Mouse (Mus musculus) E14TG2a.4 (cell line): ENCODE results near the gene Tob2.

ENCODE experiments used
- H3K27me3 ChIP-seq: 2 replicates; pipeline ENCODE4 v1.6.1; 2014; ENCODE audit warnings: low read length, control low read depth; ENCODE audit not compliant: insufficient read depth
- H3K36me3 ChIP-seq: 2 replicates; pipeline ENCODE4 v1.6.1; 2014; ENCODE audit warnings: low read length, control low read depth; ENCODE audit not compliant: insufficient read depth
- H3K4me1 ChIP-seq: replicated peaks from 2 replicates; pipeline ENCODE4 v1.6.1; 2014; ENCODE audit warnings: low read depth, low read length, control low read depth
- H3K4me3 ChIP-seq: replicated peaks from 2 replicates; pipeline ENCODE4 v1.5.1; 2014; ENCODE audit warnings: mild to moderate bottlenecking, low read length
- H3K9me3 ChIP-seq: 2 replicates; pipeline ENCODE4 v1.6.1; 2014; ENCODE audit warnings: low read length, control low read depth
- CTCF ChIP-seq: conservative IDR thresholded peaks from 2 replicates; pipeline ENCODE4 v1.5.1; 2014; ENCODE audit warnings: low read length
- NANOG ChIP-seq: IDR thresholded peaks from 2 replicates; pipeline ENCODE4 v1.6.1; 2014; ENCODE audit warnings: borderline replicate concordance, low read length, mixed read lengths
- POU5F1 ChIP-seq: IDR thresholded peaks from 2 replicates; pipeline ENCODE4 v1.6.1; 2014; ENCODE audit warnings: low read length, borderline replicate concordance

The Tob2 gene

DNA sequence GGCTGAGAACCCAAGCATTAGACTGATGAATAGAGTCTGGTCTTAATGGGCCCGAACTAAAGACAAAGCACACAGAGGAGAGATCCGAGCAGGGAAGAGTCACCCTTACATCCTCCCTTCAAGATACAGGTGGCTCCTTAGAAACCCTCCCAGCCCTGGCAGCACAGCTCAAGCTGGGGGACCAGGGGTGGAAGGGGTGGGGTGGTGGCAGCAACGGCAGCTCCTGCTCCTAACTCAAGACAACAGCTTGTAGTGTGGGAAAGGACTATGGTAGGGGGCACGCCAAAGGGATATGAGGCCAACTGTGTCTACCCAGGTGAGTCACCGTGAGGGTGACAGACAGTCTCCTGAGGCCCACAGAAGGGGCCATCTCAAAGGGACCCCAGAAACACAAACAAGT is 10.7 kb downstream of the Tob2 start:
- Histone ChIP-seq H3K4me1 (peaks cover 78% of the 10 kb centered on the region), H3K4me3 (no peak overlapping the region)

GRCm38 (mm10) chr15:81847161-81847560 is 11.4 kb downstream of the Tob2 start:
- Histone ChIP-seq H3K36me3 (peaks cover 40% of the 10 kb centered on the region), H3K27me3 (0 out of 2 replicates have a peak, but pooled peaks cover 4% of the 10 kb centered on the region), H3K4me3 (no peak overlapping the region), H3K4me1 (peaks cover 71% of the 10 kb centered on the region), H3K9me3 (no peaks in the 10 kb centered on the region)
- TF ChIP-seq POU5F1, result no peak
- TF ChIP-seq NANOG, result no peak
- TF ChIP-seq CTCF, result no peak

More for the DNA sequence above, 10.7 kb downstream of the Tob2 start:
- no peaks in the 10 kb centered on the region for H3K9me3 ChIP-seq
- H3K27me3 ChIP-seq, result no peaks in the 10 kb centered on the region
- H3K36me3 ChIP-seq, result peaks cover 46% of the 10 kb centered on the region
- TF ChIP-seq NANOG, result no peak

- H3K9me3 ChIP-seq, result no peaks in the 10 kb centered on the region
- peaks cover 67% of the 10 kb centered on the region for H3K4me1 ChIP-seq
- H3K36me3 ChIP-seq, result peaks cover 36% of the 10 kb centered on the region
- TF ChIP-seq POU5F1 (no peak), CTCF (no peak), NANOG (no peak)
- 0 out of 2 replicates have a peak, but pooled peaks cover 4% of the 10 kb centered on the region for H3K27me3 ChIP-seq
- no peak overlapping the region for H3K4me3 ChIP-seq
These were observed 11.8 kb downstream of the Tob2 start for GRCm38 (mm10) chr15:81846755-81847154.

GRCm38 (mm10) chr15:81845724-81846123 is 12.9 kb downstream of the Tob2 start:
- Histone ChIP-seq H3K36me3 (peaks cover 26% of the 10 kb centered on the region), H3K4me3 (0 out of 2 replicates have a peak overlapping the region, but pooled peaks have one; percentile 23), H3K9me3 (no peaks in the 10 kb centered on the region), H3K27me3 (0 out of 2 replicates have a peak, but pooled peaks cover 4% of the 10 kb centered on the region), H3K4me1 (peaks cover 57% of the 10 kb centered on the region)
- no peak for TF ChIP-seq POU5F1
- no peak for TF ChIP-seq CTCF

GRCm38 (mm10) chr15:81845033-81845625 is 13.5 kb downstream of the Tob2 start:
- Histone ChIP-seq H3K27me3 (0 out of 2 replicates have a peak, but pooled peaks cover 4% of the 10 kb centered on the region), H3K9me3 (no peaks in the 10 kb centered on the region), H3K4me1 (peaks cover 51% of the 10 kb centered on the region), H3K36me3 (peaks cover 20% of the 10 kb centered on the region), H3K4me3 (no peak overlapping the region)
- TF ChIP-seq POU5F1 (no peak), CTCF (no peak), NANOG (no peak)

DNA sequence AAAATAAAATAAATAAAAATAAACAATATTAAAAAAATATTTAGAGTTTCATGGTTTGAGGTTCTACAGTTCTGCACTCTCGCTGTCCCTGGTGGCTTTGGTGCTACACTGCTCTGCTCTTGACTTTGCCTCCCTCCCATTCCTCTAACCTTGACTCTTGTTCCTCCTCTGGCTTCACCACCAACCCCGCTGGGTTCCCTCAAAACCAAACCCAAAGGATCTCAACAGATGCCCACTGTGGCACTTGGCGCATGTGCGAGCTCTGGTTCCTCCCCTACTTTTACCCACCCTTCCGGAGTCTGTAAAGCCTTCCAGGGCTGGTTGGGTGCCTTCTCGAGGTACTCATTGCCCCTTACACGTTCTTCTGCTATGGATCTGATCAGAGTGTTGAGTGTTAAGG is 16.3 kb downstream of the Tob2 start:
- H3K9me3 ChIP-seq, result no peaks in the 10 kb centered on the region
- H3K27me3 ChIP-seq, result peaks cover 22% of the 10 kb centered on the region
- no peak overlapping the region for H3K4me3 ChIP-seq
- TF ChIP-seq POU5F1 (no peak), NANOG (no peak), CTCF (no peak)
- H3K4me1 ChIP-seq, result peaks cover 45% of the 10 kb centered on the region
- H3K36me3 ChIP-seq, result no peaks in the 10 kb centered on the region; the same call in 1 of the 2 replicates

DNA sequence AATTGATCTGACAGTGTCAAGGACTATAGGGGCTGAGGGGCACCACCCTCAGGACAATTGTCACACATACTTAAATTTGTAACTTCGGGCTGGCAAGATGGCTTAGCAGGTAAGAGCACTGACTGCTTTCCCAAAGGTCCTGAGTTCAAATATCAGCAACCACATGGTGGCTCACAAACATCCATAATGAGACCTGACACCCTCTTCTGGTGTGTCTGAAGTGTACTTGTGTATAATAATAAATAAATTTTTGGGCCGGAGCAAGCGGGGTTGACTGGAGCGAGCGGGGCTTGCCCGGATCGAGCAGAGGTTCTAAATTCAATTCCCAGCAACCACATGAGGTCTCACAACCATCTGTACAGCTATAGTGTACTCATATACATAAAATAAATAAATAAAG is 18.3 kb downstream of the Tob2 start:
- H3K4me1 ChIP-seq, result peaks cover 42% of the 10 kb centered on the region
- no peaks in the 10 kb centered on the region for H3K9me3 ChIP-seq
- no peak overlapping the region for H3K4me3 ChIP-seq
- TF ChIP-seq POU5F1 (no peak), NANOG (no peak), CTCF (no peak)
- peaks cover 41% of the 10 kb centered on the region for H3K27me3 ChIP-seq
- H3K36me3 ChIP-seq, result no peaks in the 10 kb centered on the region

GRCm38 (mm10) chr15:81839634-81840033 is 19.0 kb downstream of the Tob2 start:
- H3K36me3 ChIP-seq, result no peaks in the 10 kb centered on the region
- no peak for TF ChIP-seq NANOG
- TF ChIP-seq POU5F1, result no peak
- no peak for TF ChIP-seq CTCF
- peaks cover 47% of the 10 kb centered on the region for H3K27me3 ChIP-seq
- peaks cover 41% of the 10 kb centered on the region for H3K4me1 ChIP-seq
- H3K4me3 ChIP-seq, result no peak overlapping the region
- H3K9me3 ChIP-seq, result no peaks in the 10 kb centered on the region

- Histone ChIP-seq H3K4me1 (peaks cover 34% of the 10 kb centered on the region), H3K36me3 (no peaks in the 10 kb centered on the region), H3K9me3 (no peaks in the 10 kb centered on the region), H3K4me3 (peak overlapping the region; percentile 62), H3K27me3 (peaks cover 56% of the 10 kb centered on the region)
- no peak for TF ChIP-seq POU5F1
- TF ChIP-seq CTCF, result no peak
- TF ChIP-seq NANOG, result no peak
These were observed 19.9 kb downstream of the Tob2 start for GRCm38 (mm10) chr15:81838554-81839235.
